Mouse (Mus musculus): ENCODE data around the gene Aldh3b3. TPM values are rescaled to one million over a fixed set of nuclear protein-coding genes. Genes with fewer than 3 reads are reported as not detected.

Aldh3b3 gene
- polyA plus RNA-seq, 1 experiment from 2014 or later, result not detected

DNA sequence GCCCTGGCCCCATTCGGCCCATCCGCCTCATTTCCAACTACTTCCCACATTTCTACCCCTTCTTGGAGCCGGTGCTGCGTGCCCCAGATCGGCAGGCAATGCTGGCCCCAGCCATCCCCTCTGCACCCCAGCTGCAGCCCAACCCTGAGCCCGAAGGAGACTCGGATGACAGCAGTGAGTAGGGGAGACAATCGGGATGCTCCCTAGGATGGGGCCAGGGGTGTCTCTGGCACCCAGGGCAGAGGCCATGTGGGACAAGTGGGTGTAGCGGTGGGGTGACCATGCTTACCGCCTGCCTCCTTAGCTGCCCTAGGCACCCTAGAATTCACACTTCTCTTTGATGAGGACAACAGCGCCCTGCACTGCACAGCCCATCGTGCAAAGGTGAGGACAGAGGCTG lies 45.2 kb downstream of the Aldh3b3 start:
- H3K27ac ChIP-seq (replicated peaks), result peak overlapping the region; percentile 98

DNA sequence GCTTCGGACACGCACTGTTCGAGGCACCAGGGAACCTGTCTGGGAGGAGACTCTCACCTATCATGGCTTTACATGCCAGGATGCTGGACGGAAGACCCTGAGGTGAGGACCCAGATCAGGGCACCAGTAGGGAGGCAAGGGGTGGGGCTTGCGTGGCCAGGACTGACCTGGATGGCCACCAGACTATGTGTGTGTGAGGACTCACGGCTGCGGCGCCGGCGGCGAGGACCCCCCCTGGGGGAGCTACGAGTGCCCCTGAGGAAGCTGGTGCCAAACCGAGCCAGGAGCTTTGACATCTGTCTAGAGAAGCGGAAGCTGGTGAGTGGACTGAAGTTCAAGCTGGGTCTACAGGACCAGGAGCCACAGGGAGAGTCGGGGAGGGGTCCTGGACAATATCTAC lies 45.9 kb downstream of the Aldh3b3 start:
- no peaks in the 10 kb centered on the region for H3K27me3 ChIP-seq (replicated peaks)
- H3K27ac ChIP-seq (replicated peaks), result peak overlapping the region; percentile 98
- peak overlapping the region; percentile 65 for H3K4me2 ChIP-seq
- H3K4me3 ChIP-seq, result peak overlapping the region; percentile 42
- H3K9me3 ChIP-seq, result no peaks in the 10 kb centered on the region
- H3K36me3 ChIP-seq, result peaks cover 51% of the 10 kb centered on the region
- no peak for ATAC-seq (ENCODE audit: extremely low read depth, insufficient number of reproducible peaks, low FRiP score, low TSS enrichment)
- WGBS, result 72% methylated on average over 15 of the region's 15 CpGs
- H3K9ac ChIP-seq, result peak overlapping the region; percentile 80
- H3K4me1 ChIP-seq, result peaks cover 55% of the 10 kb centered on the region

More for the DNA sequence above, 45.2 kb downstream of the Aldh3b3 start:
- Histone ChIP-seq H3K4me2 (peak overlapping the region; percentile 65), H3K36me3 (peaks cover 44% of the 10 kb centered on the region), H3K27me3 (replicated peaks) (no peaks in the 10 kb centered on the region), H3K9ac (peak overlapping the region; percentile 80), H3K9me3 (no peaks in the 10 kb centered on the region), H3K4me3 (peak overlapping the region; percentile 42), H3K4me1 (peaks cover 58% of the 10 kb centered on the region)
- no peak for ATAC-seq (ENCODE audit: extremely low read depth, insufficient number of reproducible peaks, low FRiP score, low TSS enrichment)
- 56% methylated on average over 12 of the region's 12 CpGs for WGBS

DNA sequence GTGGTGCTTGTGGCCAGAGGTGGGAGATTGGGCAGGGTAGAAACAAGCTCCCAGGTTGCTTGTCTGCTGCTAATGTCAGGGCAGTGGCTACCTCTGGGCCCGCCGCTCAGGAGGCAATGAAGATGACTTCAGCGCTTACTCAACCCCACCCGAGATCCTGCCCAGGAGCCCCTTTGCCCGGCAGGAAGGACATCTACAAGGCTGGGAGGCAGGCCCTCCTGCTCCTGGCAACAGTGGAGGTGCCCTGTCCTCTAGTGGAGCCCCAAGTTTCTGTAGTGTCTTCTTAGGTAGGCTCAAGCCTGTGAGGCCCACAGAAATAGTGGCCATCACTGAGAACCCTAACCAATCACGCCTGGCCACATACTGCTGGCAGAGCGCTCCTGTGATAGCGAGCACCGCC lies 46.6 kb downstream of the Aldh3b3 start:
- no peaks in the 10 kb centered on the region for H3K9me3 ChIP-seq
- H3K27me3 ChIP-seq (replicated peaks), result no peaks in the 10 kb centered on the region
- H3K4me1 ChIP-seq, result peaks cover 49% of the 10 kb centered on the region
- peaks cover 58% of the 10 kb centered on the region for H3K36me3 ChIP-seq
- H3K4me2 ChIP-seq, result peak overlapping the region; percentile 65
- no peak overlapping the region for H3K4me3 ChIP-seq
- no peak for ATAC-seq (ENCODE audit: extremely low read depth, insufficient number of reproducible peaks, low FRiP score, low TSS enrichment)
- peak overlapping the region; percentile 98 for H3K27ac ChIP-seq (replicated peaks)
- peak overlapping the region; percentile 80 for H3K9ac ChIP-seq
- 79% methylated on average over 9 of the region's 9 CpGs for WGBS

DNA sequence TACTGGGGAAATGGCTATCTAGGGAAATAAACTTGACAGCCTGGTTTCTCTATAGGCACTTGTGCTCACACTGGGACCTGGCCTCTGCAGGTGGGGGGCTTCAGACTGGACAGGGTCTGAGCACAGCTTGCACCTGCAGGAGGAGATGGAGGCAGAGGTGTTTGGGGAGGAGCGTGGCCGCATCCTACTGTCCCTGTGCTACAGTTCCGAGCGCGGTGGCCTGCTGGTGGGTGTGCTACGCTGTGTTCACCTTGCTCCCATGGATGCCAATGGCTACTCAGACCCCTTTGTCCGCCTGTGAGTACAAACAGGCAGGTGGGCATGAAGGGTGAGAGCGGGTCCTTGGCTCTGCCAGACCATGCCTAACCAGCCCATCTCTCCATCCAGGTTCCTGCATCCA lies 47.5 kb downstream of the Aldh3b3 start:
- H3K4me2 ChIP-seq, result no peak overlapping the region
- H3K9me3 ChIP-seq, result no peaks in the 10 kb centered on the region
- H3K4me1 ChIP-seq, result peaks cover 49% of the 10 kb centered on the region
- H3K9ac ChIP-seq, result 0 out of 2 replicates have a peak overlapping the region, but pooled peaks have one; percentile 8
- 89% methylated on average over 8 of the region's 8 CpGs for WGBS
- no peaks in the 10 kb centered on the region for H3K27me3 ChIP-seq (replicated peaks)
- peaks cover 66% of the 10 kb centered on the region for H3K36me3 ChIP-seq
- H3K4me3 ChIP-seq, result no peak overlapping the region
- no peak for ATAC-seq (ENCODE audit: extremely low read depth, insufficient number of reproducible peaks, low FRiP score, low TSS enrichment)
- 0 out of 2 replicates have a peak overlapping the region, but pooled peaks have one; percentile 98 for H3K27ac ChIP-seq (replicated peaks)

DNA sequence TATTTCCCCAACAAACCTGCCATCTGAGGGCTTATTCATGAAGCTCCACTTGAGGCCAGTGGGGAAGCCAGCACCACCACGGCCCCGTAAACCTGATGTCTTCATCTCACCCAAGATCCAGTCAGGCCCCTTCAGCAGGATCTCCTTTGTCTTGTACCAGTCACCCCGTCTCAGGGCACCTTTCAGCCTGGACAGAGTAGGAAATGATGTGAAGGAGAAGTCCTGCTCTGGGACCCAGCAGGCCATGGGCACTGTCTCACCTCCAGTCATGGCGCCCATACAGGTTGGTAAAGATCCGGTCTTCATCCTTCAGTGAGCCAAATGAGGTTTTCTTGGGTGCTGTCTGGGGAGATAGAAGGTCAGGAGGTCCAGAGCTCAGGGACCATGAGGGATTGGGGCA lies 52.6 kb downstream of the Aldh3b3 start:
- H3K36me3 ChIP-seq, result peaks cover 51% of the 10 kb centered on the region
- no peaks in the 10 kb centered on the region for H3K9me3 ChIP-seq
- H3K4me2 ChIP-seq, result peak overlapping the region; percentile 79
- peaks cover 32% of the 10 kb centered on the region for H3K4me1 ChIP-seq
- H3K27ac ChIP-seq (replicated peaks), result no peak overlapping the region
- ATAC-seq (ENCODE audit: extremely low read depth, insufficient number of reproducible peaks, low FRiP score, low TSS enrichment), result no peak
- H3K9ac ChIP-seq, result peak overlapping the region; percentile 91
- peak overlapping the region; percentile 83; the same call in 1 of the 2 replicates for H3K4me3 ChIP-seq
- H3K27me3 ChIP-seq (replicated peaks), result no peaks in the 10 kb centered on the region
- 92% methylated on average over 5 of the region's 5 CpGs for WGBS

DNA sequence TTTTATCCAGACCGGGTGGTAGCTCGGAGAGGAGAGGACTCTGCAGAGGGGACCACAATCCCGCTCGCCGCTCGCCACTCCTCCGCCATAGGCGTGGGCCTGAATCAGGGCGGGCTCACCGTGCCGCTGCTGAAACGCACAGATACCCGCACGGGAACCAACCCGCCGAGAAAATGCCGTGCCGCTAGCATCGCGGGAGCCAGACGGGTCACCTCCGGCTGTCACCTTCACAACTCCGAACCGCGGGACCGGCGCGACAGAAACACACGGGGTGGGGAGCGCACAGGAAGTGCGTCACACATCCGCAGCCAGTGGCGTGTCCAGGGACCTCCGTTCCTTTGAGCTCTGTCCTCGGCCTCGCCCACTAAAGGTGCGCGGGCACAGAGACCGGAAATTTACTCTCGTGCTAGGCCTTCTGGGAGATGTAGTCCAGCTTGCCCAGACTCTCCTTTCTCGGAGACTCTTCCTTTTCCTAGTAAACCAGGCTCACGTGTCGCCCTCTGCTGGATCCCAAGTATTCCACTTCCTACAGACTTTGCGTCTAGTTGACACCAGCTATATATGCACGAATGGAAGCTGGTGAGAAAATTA lies 54.1 kb downstream of the Aldh3b3 start, which contains the start of gene Ndufv1:
TSS of gene Ndufv1 (minus strand) at position 375 of the 591 bp plus-strand sequence.
- Histone ChIP-seq H3K9me3 (no peaks in the 10 kb centered on the region), H3K4me1 (peaks cover 32% of the 10 kb centered on the region), H3K9ac (peak within 1 kb of the TSS; percentile 91), H3K4me2 (peak within 1 kb of the TSS; percentile 79), H3K27ac (replicated peaks) (peak within 1 kb of the TSS; percentile 82), H3K27me3 (replicated peaks) (no peaks in the 10 kb centered on the region), H3K36me3 (peaks cover 37% of the 10 kb centered on the region), H3K4me3 (peak within 1 kb of the TSS; percentile 83)
- 0% methylated on average over 45 of the region's 45 CpGs for WGBS
- ATAC-seq (ENCODE audit: extremely low read depth, insufficient number of reproducible peaks, low FRiP score, low TSS enrichment), result peak; percentile 98

DNA sequence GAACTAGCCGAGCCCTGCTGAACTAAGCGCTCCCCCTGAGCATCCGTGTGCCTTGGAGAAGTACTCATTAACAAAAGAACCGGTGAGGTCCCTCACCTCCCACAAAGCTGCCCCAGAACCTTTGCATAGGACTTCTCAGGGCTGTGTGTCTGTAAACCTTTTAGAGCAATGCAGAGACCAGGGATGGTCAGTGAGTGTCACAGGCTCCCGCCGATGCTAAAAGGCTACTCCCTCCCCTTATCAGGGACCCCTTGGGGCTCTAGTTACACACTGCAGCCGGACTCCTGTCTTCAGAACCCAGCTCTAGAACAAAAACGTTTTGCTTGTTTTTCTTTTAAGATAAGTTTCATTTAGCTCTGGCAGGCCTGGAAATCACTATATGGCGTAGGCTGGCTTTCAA lies 54.6 kb downstream of the Aldh3b3 start:
- H3K9ac ChIP-seq, result peak overlapping the region; percentile 77
- peak overlapping the region; percentile 68 for H3K4me2 ChIP-seq
- H3K27ac ChIP-seq (replicated peaks), result peak overlapping the region; percentile 73
- H3K27me3 ChIP-seq (replicated peaks), result no peaks in the 10 kb centered on the region
- peak overlapping the region; percentile 83 for H3K4me3 ChIP-seq
- WGBS, result 7% methylated on average over 9 of the region's 9 CpGs
- peak; percentile 32 for ATAC-seq (ENCODE audit: extremely low read depth, insufficient number of reproducible peaks, low FRiP score, low TSS enrichment)
- no peaks in the 10 kb centered on the region for H3K9me3 ChIP-seq
- H3K36me3 ChIP-seq, result peaks cover 31% of the 10 kb centered on the region
- H3K4me1 ChIP-seq, result peaks cover 32% of the 10 kb centered on the region

DNA sequence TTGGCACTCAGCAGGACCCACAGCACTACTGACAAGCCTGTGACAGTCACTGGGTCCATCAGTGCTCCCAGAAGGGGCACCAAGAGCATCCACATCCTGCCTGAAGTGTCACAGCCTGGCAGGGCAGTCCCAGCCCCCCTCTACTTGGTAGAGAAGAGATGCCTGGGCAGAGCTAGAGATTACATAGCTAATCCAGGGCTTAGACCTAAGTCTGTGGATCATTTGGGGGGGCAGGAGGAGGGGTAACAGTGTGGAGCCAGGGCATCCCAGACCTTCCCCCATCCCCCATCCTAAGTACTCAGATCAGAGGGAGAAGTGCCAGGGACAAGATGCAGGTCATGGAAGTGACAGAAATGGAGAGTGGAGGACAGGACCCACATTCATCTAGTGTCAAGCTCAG lies 56.4 kb downstream of the Aldh3b3 start:
- ATAC-seq (ENCODE audit: extremely low read depth, insufficient number of reproducible peaks, low FRiP score, low TSS enrichment), result no peak
- no peak overlapping the region for H3K4me3 ChIP-seq
- no peaks in the 10 kb centered on the region for H3K27me3 ChIP-seq (replicated peaks)
- H3K9me3 ChIP-seq, result no peaks in the 10 kb centered on the region
- H3K36me3 ChIP-seq, result peaks cover 14% of the 10 kb centered on the region
- H3K4me1 ChIP-seq, result peaks cover 40% of the 10 kb centered on the region
- no peak overlapping the region for H3K4me2 ChIP-seq
- no peak overlapping the region for H3K27ac ChIP-seq (replicated peaks)
- peak overlapping the region; percentile 5; the same call in 1 of the 2 replicates for H3K9ac ChIP-seq

DNA sequence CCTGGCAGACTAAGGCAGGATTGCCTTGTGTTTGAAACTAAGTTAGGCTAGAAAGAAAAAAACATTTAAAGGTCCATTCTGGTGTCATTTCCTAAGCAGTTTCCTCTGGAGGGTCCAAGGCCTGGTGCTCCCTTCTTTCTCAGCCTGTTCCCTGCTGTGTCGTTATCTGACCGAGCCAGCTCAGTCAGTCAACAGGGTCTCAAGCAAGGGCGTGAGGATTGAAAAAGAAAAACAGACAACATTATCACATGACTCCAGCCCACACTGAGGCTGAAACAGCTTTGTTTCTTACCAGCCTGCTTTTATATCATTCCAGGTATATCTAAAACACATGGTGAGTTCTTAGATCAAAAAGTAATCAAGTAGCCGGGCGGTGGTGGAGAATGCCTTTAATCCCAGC lies 57.2 kb downstream of the Aldh3b3 start:
- ATAC-seq (ENCODE audit: extremely low read depth, insufficient number of reproducible peaks, low FRiP score, low TSS enrichment), result no peak
- Histone ChIP-seq H3K9me3 (no peaks in the 10 kb centered on the region), H3K4me1 (peaks cover 40% of the 10 kb centered on the region), H3K36me3 (peaks cover 6% of the 10 kb centered on the region), H3K4me3 (no peak overlapping the region), H3K27ac (replicated peaks) (no peak overlapping the region), H3K4me2 (no peak overlapping the region), H3K27me3 (replicated peaks) (no peaks in the 10 kb centered on the region), H3K9ac (no peak overlapping the region)
- WGBS, result 38% methylated on average over 5 of the region's 5 CpGs

DNA sequence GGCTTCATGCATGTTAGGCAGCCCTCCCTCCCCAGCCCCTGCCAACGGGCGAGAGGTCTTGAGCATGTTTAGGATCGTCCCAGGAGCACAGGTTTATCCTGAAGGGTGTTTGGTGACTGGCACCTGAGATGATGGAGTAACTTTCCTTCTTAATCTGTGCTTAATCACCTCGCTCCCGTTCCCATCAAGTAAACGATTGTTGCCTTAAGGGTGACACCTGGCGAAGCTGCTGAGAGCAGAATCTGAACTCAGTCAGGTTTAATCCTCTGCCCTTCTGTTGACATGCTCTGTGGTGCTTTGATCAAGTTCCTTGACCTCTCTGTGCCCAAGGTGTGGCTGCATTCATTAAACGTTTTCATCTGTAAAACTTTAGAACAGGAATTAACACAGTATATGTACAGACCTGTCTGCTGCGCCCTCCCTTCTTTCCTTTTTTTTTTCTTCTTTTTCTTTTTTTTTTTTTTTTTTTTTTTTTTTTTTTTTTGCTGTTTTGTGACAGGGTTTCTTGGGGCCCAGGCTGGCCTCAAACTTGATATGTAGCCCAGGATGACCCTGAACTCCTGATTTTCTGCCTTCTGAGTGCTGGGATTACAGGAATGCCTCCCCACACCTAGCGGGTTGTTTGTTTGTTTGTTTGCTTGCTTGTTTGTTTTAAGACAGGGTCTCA lies 59.6 kb downstream of the Aldh3b3 start:
- Histone ChIP-seq H3K9me3 (no peaks in the 10 kb centered on the region), H3K27me3 (replicated peaks) (no peaks in the 10 kb centered on the region), H3K4me1 (peaks cover 25% of the 10 kb centered on the region), H3K9ac (no peak overlapping the region), H3K27ac (replicated peaks) (no peak overlapping the region), H3K4me2 (no peak overlapping the region), H3K36me3 (no peaks in the 10 kb centered on the region), H3K4me3 (no peak overlapping the region)
- WGBS, result 61% methylated on average over 10 of the region's 10 CpGs
- ATAC-seq (ENCODE audit: extremely low read depth, insufficient number of reproducible peaks, low FRiP score, low TSS enrichment), result no peak

DNA sequence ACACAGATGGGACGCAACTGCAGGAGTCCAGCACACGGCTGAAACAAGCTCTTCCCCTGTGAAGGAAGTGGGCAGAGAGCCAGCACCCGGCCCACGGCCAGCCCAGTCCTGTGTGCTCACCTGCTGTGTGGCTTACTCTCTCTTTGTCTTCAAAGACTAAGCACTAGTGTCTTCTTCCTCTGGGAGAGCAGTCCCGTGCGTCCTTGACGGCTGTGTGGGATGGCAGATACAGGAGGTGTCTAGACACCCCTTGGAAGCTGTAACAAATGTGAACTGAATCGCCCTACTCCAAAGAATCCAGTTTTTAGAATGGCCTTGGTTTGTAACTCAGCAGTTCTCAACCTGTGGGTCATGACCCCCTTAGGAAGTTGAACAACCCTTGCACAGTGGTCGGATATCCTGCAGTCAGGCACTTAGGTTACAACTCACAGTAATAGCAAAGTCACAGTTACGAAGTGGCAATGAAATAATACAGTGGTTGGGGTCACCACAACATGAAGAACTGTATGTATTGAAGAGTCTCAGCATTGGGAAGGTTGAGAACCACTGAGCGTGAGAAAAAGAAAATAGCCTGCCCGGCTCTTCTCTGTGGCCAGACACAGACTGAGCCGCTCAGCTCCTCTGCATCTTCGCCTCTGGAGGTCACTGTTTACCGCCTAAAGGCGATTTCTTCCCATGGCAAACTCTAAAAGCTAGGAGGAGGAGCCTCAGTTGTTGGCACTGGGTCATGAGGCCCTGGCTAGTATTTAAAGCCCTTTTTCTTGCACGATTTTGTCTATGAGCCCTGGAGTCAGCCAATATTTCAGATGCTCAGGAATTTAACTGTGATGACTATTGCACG lies 60.5 kb downstream of the Aldh3b3 start:
- no peak; the same call in 1 of the 2 replicates for ATAC-seq (ENCODE audit: extremely low read depth, insufficient number of reproducible peaks, low FRiP score, low TSS enrichment)
- H3K27ac ChIP-seq (replicated peaks), result no peak overlapping the region; the same call in 1 of the 2 replicates

More for the DNA sequence above, 60.5 kb downstream of the Aldh3b3 start:
- Histone ChIP-seq H3K9ac (peak overlapping the region; percentile 56), H3K4me3 (no peak overlapping the region), H3K9me3 (no peaks in the 10 kb centered on the region), H3K27me3 (replicated peaks) (no peaks in the 10 kb centered on the region), H3K4me2 (no peak overlapping the region), H3K36me3 (no peaks in the 10 kb centered on the region), H3K4me1 (peaks cover 17% of the 10 kb centered on the region)
- WGBS, result 33% methylated on average over 18 of the region's 18 CpGs

All from heart, embryonic 13.5 days (tissue).